Mouse (Mus musculus): ENCODE data around the gene Nfkbil1.

DNA sequence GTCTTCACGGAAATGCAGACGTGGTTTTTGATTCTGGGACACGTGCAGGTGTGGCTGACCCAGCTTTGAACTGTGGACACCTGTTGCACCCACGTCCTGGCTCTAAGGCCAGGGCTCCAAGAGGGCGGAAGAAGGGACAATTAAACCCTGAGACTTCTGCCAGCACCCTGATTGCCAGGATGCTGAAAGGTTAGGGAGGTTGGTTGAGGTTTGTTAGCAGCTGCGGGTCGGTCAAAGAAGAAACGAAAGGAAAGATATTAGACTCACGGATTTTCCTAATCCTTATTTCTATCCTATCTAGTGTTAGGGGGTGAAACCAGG lies 39.3 kb downstream of the Nfkbil1 start:
- TF ChIP-seq CTCF (IDR thresholded peaks at IDR 0.05; ENCODE audit: extremely low read depth, insufficient read depth, insufficient read length, insufficient replicate concordance) = no peak
- no peak for TF ChIP-seq POLR2A (IDR thresholded peaks at IDR 0.05; ENCODE audit: low read depth, low read length)

All from spleen, adult 2 months (tissue).